Mouse (Mus musculus): Measurements from ENCODE around the gene Lpar2. TPM values are rescaled to one million over a fixed set of nuclear protein-coding genes. Genes with fewer than 3 reads are reported as not detected.

Gene Lpar2
- polyA plus RNA-seq, 1 experiment from 2014 or later = 1.7 TPM

DNA sequence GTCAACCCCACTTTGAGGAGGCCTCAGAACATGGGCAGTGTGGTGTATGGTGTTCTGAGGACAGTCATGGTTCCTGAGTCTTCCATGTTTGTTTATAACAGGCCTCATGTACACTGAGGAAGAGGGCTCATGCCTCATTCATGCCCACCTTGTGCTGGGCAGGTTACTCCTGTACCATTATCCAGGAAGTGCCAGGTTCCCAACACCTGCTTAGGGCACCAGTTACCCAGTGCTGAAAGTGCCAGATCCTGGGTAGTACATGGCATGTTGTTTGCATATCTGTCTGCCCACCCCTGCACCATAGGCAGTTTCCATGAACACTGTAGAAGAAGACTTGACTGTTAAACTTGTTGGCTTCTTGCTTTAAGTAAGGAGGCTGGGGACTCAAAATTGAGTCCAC is 20.0 kb upstream of the Lpar2 start:
- no peak overlapping the region for H3K9ac ChIP-seq (ENCODE audit: low read depth, low read length)
- ATAC-seq (ENCODE audit: low FRiP score, low TSS enrichment) = no peak
- H3K4me3 ChIP-seq (ENCODE audit: low read length) = no peak overlapping the region
- no peaks in the 10 kb centered on the region for H3K4me1 ChIP-seq (ENCODE audit: control insufficient read depth, insufficient read depth, low read length)
- H3K27me3 ChIP-seq (ENCODE audit: control insufficient read depth, insufficient read depth, low read length) = no peaks in the 10 kb centered on the region
- no peak overlapping the region for H3K27ac ChIP-seq (ENCODE audit: low read depth, low read length)
- H3K4me2 ChIP-seq (replicated peaks; ENCODE audit: low read depth, low read length) = no peak overlapping the region
- H3K36me3 ChIP-seq (ENCODE audit: control insufficient read depth, insufficient read depth, low read length) = peaks cover 96% of the 10 kb centered on the region
- H3K9me3 ChIP-seq (ENCODE audit: control insufficient read depth, low read length) = no peaks in the 10 kb centered on the region

DNA sequence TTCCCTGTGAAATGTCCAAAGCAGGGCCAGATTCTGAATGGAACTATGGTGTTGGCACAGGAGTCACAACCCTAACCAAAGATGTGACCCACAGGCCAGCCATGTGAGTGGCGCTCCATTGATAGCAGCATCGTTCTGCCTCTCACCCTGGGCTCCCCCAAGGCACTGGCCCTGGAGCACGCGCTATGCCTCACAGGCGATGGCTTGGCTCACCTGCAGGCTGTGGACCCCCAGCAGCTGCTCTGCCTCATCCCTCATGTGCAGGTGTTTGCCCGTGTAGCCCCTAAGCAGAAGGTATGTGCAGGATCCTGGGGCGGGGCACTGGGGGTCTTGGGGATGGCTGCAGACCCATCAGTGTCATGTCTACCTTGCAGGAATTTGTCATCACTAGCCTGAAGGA is 18.9 kb upstream of the Lpar2 start:
- peaks cover 95% of the 10 kb centered on the region for H3K36me3 ChIP-seq (ENCODE audit: control insufficient read depth, insufficient read depth, low read length)
- no peaks in the 10 kb centered on the region for H3K9me3 ChIP-seq (ENCODE audit: control insufficient read depth, low read length)
- H3K4me2 ChIP-seq (replicated peaks; ENCODE audit: low read depth, low read length) = no peak overlapping the region
- no peak for ATAC-seq (ENCODE audit: low FRiP score, low TSS enrichment)
- no peaks in the 10 kb centered on the region for H3K27me3 ChIP-seq (ENCODE audit: control insufficient read depth, insufficient read depth, low read length)
- whole genome bisulfite sequencing = 96% methylated on average over 7 of the region's 7 CpGs
- H3K4me1 ChIP-seq (ENCODE audit: control insufficient read depth, insufficient read depth, low read length) = no peaks in the 10 kb centered on the region
- no peak overlapping the region for H3K4me3 ChIP-seq (ENCODE audit: low read length)
- no peak overlapping the region for H3K9ac ChIP-seq (ENCODE audit: low read depth, low read length)
- H3K27ac ChIP-seq (ENCODE audit: low read depth, low read length) = no peak overlapping the region

DNA sequence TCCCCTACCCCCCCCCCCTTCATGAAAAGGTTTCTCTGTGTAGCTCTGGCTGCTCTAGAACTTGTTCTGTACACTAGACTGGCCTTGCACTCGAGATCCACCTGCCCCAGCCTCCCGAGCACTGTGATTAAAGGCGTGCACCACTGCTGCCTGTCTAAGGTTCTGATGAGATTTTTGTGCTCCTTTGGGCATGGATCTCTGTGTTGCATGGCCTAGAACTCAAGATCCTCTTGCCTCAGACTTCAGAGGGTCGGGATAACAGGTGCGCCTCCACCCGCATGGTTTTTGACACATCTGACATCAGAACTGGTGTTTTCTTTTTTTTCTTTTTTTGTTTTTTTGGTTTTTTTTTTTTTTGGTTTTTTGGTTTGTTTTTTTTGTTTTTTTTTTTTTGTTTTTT is 17.7 kb upstream of the Lpar2 start:
- no peaks in the 10 kb centered on the region for H3K27me3 ChIP-seq (ENCODE audit: control insufficient read depth, insufficient read depth, low read length)
- H3K27ac ChIP-seq (ENCODE audit: low read depth, low read length) = no peak overlapping the region
- no peak overlapping the region for H3K9ac ChIP-seq (ENCODE audit: low read depth, low read length)
- H3K4me2 ChIP-seq (replicated peaks; ENCODE audit: low read depth, low read length) = no peak overlapping the region
- WGBS = 94% methylated on average over 6 of the region's 6 CpGs
- no peaks in the 10 kb centered on the region for H3K9me3 ChIP-seq (ENCODE audit: control insufficient read depth, low read length)
- 0 out of 2 replicates have a peak, but pooled peaks cover 4% of the 10 kb centered on the region for H3K4me1 ChIP-seq (ENCODE audit: control insufficient read depth, insufficient read depth, low read length)
- no peak overlapping the region for H3K4me3 ChIP-seq (ENCODE audit: low read length)
- no peak for ATAC-seq (ENCODE audit: low FRiP score, low TSS enrichment)
- H3K36me3 ChIP-seq (ENCODE audit: control insufficient read depth, insufficient read depth, low read length) = peaks cover 83% of the 10 kb centered on the region

DNA sequence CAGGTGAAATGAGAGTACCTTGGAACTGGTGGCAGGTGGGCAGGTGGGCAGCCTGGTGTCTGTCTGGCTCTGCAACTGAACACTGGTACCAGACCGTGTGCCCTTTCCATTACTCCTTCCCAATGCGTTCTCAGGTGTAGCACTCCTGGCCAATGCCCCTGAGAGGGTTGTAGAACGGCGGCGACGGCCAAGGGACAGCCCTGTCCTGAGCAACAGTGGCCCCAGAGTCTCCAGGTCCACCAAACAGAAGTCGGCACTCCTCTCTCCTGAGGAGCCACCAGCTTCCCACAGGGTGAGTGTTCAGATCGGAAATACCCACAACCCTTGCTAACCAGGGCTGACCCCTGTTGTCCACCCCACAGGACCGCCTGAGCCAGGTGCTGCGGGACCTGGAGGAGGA is 17.1 kb upstream of the Lpar2 start:
- H3K27me3 ChIP-seq (ENCODE audit: control insufficient read depth, insufficient read depth, low read length) = no peaks in the 10 kb centered on the region
- no peak overlapping the region for H3K4me3 ChIP-seq (ENCODE audit: low read length)
- 0 out of 2 replicates have a peak, but pooled peaks cover 4% of the 10 kb centered on the region for H3K4me1 ChIP-seq (ENCODE audit: control insufficient read depth, insufficient read depth, low read length)
- 95% methylated on average over 10 of the region's 10 CpGs for WGBS
- no peak overlapping the region for H3K9ac ChIP-seq (ENCODE audit: low read depth, low read length)
- H3K36me3 ChIP-seq (ENCODE audit: control insufficient read depth, insufficient read depth, low read length) = peaks cover 77% of the 10 kb centered on the region
- ATAC-seq (ENCODE audit: low FRiP score, low TSS enrichment) = no peak
- no peak overlapping the region for H3K27ac ChIP-seq (ENCODE audit: low read depth, low read length)
- no peaks in the 10 kb centered on the region for H3K9me3 ChIP-seq (ENCODE audit: control insufficient read depth, low read length)
- H3K4me2 ChIP-seq (replicated peaks; ENCODE audit: low read depth, low read length) = no peak overlapping the region

DNA sequence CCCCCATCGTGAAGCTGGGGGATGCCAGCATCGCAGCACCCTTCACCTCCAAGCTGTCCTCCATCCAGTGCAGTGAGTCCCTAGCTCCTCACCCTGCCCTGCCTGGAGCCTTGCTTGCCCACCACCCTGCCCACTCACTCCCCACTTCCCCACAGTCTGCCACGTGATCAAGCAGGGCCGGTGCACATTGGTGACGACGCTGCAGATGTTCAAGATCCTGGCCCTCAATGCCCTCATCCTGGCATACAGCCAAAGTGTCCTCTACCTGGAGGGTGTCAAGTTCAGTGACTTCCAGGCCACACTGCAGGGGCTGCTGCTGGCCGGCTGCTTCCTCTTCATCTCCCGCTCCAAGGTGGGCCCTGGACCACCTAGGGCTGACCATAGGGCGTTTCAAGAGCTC is 16.7 kb upstream of the Lpar2 start:
- ATAC-seq (ENCODE audit: low FRiP score, low TSS enrichment) = no peak
- Histone ChIP-seq H3K27me3 (ENCODE audit: control insufficient read depth, insufficient read depth, low read length) (no peaks in the 10 kb centered on the region), H3K27ac (ENCODE audit: low read depth, low read length) (no peak overlapping the region), H3K4me2 (replicated peaks; ENCODE audit: low read depth, low read length) (no peak overlapping the region), H3K4me1 (ENCODE audit: control insufficient read depth, insufficient read depth, low read length) (0 out of 2 replicates have a peak, but pooled peaks cover 4% of the 10 kb centered on the region), H3K9ac (ENCODE audit: low read depth, low read length) (no peak overlapping the region), H3K9me3 (ENCODE audit: control insufficient read depth, low read length) (no peaks in the 10 kb centered on the region), H3K4me3 (ENCODE audit: low read length) (no peak overlapping the region), H3K36me3 (ENCODE audit: control insufficient read depth, insufficient read depth, low read length) (peaks cover 73% of the 10 kb centered on the region)
- WGBS = 87% methylated on average over 9 of the region's 9 CpGs

DNA sequence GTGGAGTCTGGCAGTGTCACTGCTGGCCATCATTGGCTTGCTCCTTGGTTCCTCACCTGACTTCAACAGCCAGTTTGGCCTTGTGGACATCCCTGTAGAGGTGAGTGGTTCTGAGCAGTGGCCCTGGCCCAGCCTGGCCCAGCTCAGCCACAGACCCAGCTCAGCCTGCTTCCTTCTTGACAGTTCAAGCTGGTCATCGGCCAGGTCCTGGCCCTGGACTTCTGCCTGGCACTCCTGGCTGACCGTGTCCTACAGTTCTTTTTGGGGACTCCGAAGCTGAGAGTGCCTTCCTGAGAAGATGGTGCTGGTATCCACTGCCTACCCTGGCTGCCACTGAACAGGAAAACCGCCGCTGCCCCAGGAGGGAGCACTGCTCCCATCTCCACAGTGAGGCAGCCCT is 15.0 kb upstream of the Lpar2 start:
- Histone ChIP-seq H3K9ac (ENCODE audit: low read depth, low read length) (no peak overlapping the region), H3K4me2 (replicated peaks; ENCODE audit: low read depth, low read length) (no peak overlapping the region), H3K4me3 (ENCODE audit: low read length) (no peak overlapping the region), H3K36me3 (ENCODE audit: control insufficient read depth, insufficient read depth, low read length) (peaks cover 58% of the 10 kb centered on the region), H3K27ac (ENCODE audit: low read depth, low read length) (no peak overlapping the region), H3K27me3 (ENCODE audit: control insufficient read depth, insufficient read depth, low read length) (no peaks in the 10 kb centered on the region), H3K4me1 (ENCODE audit: control insufficient read depth, insufficient read depth, low read length) (0 out of 2 replicates have a peak, but pooled peaks cover 4% of the 10 kb centered on the region), H3K9me3 (ENCODE audit: control insufficient read depth, low read length) (no peaks in the 10 kb centered on the region)
- WGBS = 94% methylated on average over 5 of the region's 5 CpGs
- ATAC-seq (ENCODE audit: low FRiP score, low TSS enrichment) = no peak

DNA sequence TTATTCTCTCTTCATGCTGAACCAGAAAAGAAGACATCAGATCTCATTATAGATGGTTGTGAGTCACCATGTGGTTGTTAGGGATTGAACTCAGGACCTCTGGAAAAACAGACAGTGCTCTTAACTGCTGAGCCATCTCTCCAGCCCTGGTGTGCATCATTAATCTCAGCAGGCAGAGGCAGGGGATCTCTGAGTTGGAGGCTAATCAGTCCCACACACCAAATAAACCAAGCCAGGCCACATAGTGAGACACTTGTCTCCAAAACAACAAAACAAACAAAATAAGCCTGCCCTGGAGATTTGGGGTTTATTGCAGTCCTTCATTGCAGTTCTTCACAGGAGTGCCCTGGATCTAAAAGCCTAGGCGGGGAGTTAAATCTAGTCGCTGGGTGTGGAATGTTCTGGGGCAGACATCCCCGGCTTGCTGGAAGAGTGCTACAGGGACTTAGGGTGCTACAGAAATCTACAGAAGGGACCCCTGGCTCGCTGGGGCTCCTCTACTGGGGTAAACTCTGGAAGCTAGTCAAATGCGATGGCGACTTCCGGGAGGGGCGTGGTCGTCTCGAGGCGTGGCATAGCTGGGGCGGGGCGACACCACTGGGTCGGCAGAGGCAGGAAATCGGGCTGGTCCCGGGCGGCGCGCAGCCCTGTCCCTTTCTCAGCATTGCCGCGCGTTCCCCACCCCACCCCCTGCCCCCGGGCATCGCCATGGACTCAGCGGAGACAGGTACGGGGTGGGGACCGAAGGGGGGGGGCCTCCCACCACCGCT is 13.9 kb upstream of the Lpar2 start, which contains the start of gene Gmip:
TSS of gene Gmip (plus strand) at position 586 of the 770 bp plus-strand sequence.
- Histone ChIP-seq H3K27ac (ENCODE audit: low read depth, low read length) (no peak within 1 kb of the TSS), H3K4me3 (ENCODE audit: low read length) (peak within 1 kb of the TSS; percentile 50), H3K36me3 (ENCODE audit: control insufficient read depth, insufficient read depth, low read length) (peaks cover 50% of the 10 kb centered on the region), H3K4me2 (replicated peaks; ENCODE audit: low read depth, low read length) (peak within 1 kb of the TSS; percentile 81), H3K9me3 (ENCODE audit: control insufficient read depth, low read length) (no peaks in the 10 kb centered on the region), H3K9ac (ENCODE audit: low read depth, low read length) (peak within 1 kb of the TSS; percentile 48; the same call in 1 of the 2 replicates), H3K4me1 (ENCODE audit: control insufficient read depth, insufficient read depth, low read length) (0 out of 2 replicates have a peak, but pooled peaks cover 4% of the 10 kb centered on the region), H3K27me3 (ENCODE audit: control insufficient read depth, insufficient read depth, low read length) (no peaks in the 10 kb centered on the region)
- 6% methylated on average over 28 of the region's 28 CpGs for WGBS
- ATAC-seq (ENCODE audit: low FRiP score, low TSS enrichment) = peak; percentile 80

DNA sequence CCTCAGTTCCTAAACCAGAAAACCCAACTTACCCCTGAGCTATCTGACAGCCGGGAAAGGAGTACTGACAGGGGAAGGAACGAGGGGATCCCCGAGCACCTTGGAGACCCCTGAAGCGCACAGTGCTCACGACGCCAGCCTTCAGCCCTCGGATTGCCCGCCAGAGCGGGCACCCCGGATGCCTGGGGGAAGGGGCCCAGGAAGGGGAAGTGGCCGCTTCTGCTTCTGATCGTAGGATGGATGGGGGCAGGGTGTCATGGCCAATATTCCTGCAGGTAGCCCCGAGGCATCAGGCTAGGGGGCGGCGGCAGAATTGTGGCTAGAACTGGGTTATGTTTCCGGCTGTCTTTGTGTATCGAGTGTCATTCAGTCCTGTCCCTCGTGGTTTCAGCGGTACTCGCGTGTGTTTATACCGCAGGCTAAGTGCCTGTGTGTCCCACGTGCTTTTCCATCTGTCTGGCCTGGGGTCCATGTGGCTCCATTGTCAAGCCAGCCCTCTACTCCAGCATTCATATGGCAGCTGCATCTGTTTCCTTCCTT is 13.3 kb upstream of the Lpar2 start:
- 0 out of 2 replicates have a peak, but pooled peaks cover 4% of the 10 kb centered on the region for H3K4me1 ChIP-seq (ENCODE audit: control insufficient read depth, insufficient read depth, low read length)
- H3K9me3 ChIP-seq (ENCODE audit: control insufficient read depth, low read length) = no peaks in the 10 kb centered on the region
- peak overlapping the region; percentile 81 for H3K4me2 ChIP-seq (replicated peaks; ENCODE audit: low read depth, low read length)
- no peak overlapping the region for H3K27ac ChIP-seq (ENCODE audit: low read depth, low read length)
- no peaks in the 10 kb centered on the region for H3K27me3 ChIP-seq (ENCODE audit: control insufficient read depth, insufficient read depth, low read length)
- peaks cover 50% of the 10 kb centered on the region for H3K36me3 ChIP-seq (ENCODE audit: control insufficient read depth, insufficient read depth, low read length)
- peak overlapping the region; percentile 50 for H3K4me3 ChIP-seq (ENCODE audit: low read length)
- 1% methylated on average over 23 of the region's 23 CpGs for WGBS
- peak overlapping the region; percentile 48; the same call in 1 of the 2 replicates for H3K9ac ChIP-seq (ENCODE audit: low read depth, low read length)
- peak; percentile 52 for ATAC-seq (ENCODE audit: low FRiP score, low TSS enrichment)

DNA sequence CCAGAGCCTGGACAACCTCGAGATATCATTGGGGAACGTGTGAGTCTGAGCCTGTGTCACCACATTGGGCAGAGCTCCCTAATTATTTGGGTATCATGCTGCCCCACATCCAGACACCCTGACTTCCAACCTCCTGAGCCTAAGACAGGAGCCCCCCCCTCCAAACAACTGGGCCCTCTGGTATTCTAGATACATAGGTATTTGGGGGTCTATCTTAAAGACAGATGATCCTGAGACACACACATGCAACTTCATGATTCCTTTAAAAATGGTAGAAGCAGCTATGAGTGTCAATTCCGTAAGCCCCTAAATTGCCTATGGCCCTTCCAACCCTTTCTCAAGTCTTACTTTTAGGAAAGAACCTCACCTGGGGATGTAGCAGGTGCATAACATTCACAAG is 12.4 kb upstream of the Lpar2 start:
- ATAC-seq (ENCODE audit: low FRiP score, low TSS enrichment) = no peak
- H3K4me3 ChIP-seq (ENCODE audit: low read length) = no peak overlapping the region
- H3K27ac ChIP-seq (ENCODE audit: low read depth, low read length) = no peak overlapping the region
- peaks cover 48% of the 10 kb centered on the region for H3K36me3 ChIP-seq (ENCODE audit: control insufficient read depth, insufficient read depth, low read length)
- WGBS = 58% methylated on average over 3 of the region's 3 CpGs
- H3K9ac ChIP-seq (ENCODE audit: low read depth, low read length) = no peak overlapping the region
- no peaks in the 10 kb centered on the region for H3K27me3 ChIP-seq (ENCODE audit: control insufficient read depth, insufficient read depth, low read length)
- H3K4me1 ChIP-seq (ENCODE audit: control insufficient read depth, insufficient read depth, low read length) = 0 out of 2 replicates have a peak, but pooled peaks cover 4% of the 10 kb centered on the region
- H3K9me3 ChIP-seq (ENCODE audit: control insufficient read depth, low read length) = no peaks in the 10 kb centered on the region; the same call in 1 of the 2 replicates
- peak overlapping the region; percentile 15; the same call in 1 of the 2 replicates for H3K4me2 ChIP-seq (replicated peaks; ENCODE audit: low read depth, low read length)
